Mouse (Mus musculus) stomach, postnatal 0 days (tissue): Measurements from ENCODE around the gene Herc1.

ENCODE experiments used
- CTCF ChIP-seq: IDR thresholded peaks from 2 replicates; pipeline ENCODE4 v1.5.1; 2016; ENCODE audit warnings: antibody characterized with exemption, low read depth, mild to moderate bottlenecking, moderate library complexity
- EP300 ChIP-seq: optimal IDR thresholded peaks from 2 replicates; pipeline ENCODE3; 2016; ENCODE audit warnings: antibody characterized with exemption

GRCm38 (mm10) chr9:66492361-66492760, 142.1 kb downstream of the Herc1 start:
- TF ChIP-seq CTCF (no peak), EP300 (no peak)
